12 mouse cellular contexts compared by ENCODE assay signal in the genomic region with DNA sequence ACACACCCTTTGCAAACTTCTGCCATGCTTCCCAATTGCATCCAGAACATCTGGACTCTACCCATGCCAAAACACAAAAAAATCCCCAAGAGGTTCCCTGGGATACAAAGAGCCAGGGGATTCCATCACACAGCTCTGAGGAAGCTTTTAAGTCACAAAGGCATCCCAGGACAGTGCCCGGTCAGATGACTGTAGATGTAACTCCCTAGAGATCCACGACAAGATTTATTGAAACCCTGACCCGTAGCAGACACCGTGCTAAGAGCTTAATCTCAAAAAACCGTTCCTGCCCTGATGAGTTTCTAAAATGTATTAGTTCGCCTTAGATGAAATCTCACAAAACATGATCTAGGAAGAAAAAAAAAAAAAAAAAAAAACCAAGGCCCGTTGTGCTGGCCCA.
"Had no signal": no experiment of that assay in that cellular context is flagged by ENCODE, and none has a peak within 500 bp of the region (broad histone marks: within the 10 kb centered on the region; RNA-seq: fewer than 3 reads in every experiment).

No protein-coding gene starts in this region.

- DNase-seq: gastrocnemius, postnatal 36 days; heart, adult 18-20 months; heart, postnatal 14 days; heart, postnatal 36 days; kidney, adult 11 months; kidney, adult 2 months; kidney, postnatal 14 days; kidney, postnatal 36 days; layer of hippocampus, adult 9-11 months; layer of hippocampus, postnatal 36 days; liver; liver, embryonic 13.5 days had no signal
